Mouse (Mus musculus) Muller cell, postnatal 12 days (primary cell): ENCODE measurements around the gene Epx.

Experiments
- DNase-seq: peaks from one replicate; pipeline ENCODE4 v3.0.0-alpha.2; 2015; ENCODE audit errors: inconsistent ontology term

Epx gene

DNA sequence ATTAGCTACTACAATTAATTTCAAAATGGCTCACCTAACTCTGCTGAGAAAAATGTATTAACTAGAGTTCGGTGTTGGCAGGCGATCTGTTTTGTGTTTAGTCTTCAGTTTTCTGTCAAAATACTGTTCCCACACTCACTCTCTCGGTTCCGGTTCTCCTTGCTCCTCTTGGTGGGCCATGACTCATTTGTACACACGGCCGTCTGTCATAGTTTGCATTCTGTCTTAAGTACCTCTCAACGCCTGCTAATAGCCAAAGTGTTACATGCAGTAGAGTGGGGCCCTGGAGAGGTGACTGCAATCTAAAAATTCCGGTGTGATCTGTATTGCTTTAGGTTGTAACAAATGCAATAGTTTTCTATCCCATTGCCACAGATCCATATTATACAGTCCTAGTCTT lies 34.7 kb downstream of the Epx start:
- no peak for DNase-seq

DNA sequence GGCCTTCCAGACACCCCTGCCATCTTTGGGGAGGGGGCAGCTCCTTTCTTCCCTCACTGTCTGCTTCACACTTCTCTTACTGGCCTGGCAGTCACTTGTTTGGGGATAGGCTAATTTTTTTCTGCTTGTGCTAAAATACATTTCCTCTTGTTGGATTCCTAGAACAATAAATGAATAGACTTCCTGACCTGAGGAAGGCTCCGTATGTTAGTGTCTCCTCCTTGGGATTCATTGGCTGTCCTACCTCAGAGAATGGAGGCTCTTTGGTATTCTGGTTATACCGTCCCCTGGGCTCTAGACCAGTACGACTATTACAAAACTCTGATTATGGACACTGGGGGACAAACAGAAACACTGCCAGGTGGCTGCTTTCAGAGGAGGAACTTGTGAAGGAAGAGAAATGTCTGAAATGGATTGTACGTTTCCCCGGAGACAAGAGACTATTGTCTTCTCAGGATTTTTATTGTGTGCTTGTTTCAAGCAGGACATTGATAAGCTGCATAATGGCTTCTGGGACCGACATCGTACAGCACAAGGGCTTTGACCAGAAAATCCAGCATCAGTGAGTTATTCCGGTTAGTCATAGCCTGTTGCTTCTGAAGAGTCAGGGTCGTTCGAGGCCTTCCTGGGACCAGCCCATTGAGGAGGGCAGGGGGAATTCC lies 47.0 kb downstream of the Epx start, which contains the start of gene Lpo:
Lpo (minus strand) TSS at position 51 of the 662 bp plus-strand sequence.
- DNase-seq: no peak

DNA sequence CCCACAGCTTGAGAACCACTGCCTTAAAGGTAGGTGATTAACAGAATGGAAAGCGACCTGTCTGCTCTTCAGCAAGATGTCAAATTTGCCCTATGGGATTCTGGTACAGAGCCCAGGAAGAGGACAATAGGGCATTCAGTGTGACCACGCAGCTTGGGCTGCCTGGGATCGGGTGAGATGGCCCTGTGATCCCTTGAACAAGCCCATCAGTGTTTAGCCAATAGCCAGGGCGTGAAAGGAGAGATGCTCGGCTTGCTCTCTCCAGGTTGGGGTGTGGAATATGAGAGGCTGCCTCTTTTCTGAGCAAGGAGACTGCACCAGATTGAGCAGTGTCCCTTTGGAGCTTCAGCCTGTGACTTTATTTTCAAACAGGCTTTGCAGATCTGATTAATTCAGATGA lies 53.8 kb downstream of the Epx start:
- DNase-seq: peak; percentile 25

DNA sequence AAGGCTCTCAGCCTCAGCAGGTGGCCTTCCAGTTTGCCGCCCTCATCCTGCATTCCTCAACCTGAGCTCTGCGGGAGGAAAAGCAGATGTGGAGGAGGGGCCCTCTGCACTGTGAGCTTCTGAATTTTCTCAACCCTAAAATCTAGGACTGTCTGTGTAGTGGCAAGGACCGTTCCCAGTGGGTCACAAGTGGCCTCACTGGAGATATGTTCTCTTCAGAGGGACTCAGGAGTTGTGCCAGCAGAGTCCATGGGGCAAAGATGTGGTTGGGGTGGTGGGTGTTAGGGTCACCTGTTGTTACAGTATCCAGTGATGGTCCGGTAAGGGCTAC lies 57.9 kb downstream of the Epx start:
- no peak for DNase-seq

DNA sequence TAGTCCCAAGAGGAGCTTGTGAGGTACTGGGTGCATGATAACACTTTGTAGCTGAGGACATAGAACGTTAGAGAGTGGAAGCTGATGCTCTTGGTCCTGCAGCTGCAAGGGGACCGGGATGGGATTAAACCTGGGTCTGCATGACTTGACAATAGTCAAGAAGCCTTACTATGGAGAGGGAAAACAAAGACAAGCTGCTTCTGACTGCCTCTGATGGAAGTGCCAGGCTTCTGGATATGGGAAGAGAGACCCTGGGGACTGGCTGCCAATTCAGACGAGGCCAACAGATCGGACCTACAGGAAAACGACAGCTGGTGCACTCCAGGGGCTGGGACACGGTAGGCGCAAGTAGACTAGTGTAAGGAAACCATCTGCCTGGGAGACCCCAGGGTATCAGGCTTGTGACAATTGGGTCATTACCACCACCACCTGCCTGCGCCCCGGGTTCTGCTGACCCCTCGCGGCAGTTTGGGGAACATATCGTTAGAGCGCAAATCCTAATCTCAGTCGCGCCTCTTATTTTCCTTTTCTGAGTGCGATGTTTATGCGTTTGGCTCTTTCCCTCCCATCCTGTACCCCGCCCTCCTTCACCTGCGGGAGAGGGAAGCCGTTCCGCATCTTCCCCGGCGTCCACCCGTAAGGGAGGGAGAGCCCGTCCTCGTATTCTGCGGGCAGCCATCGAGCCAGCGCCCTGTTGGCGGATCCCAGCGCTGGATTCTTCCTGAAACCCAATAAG lies 58.5 kb downstream of the Epx start:
- DNase-seq: peak; percentile 37

DNA sequence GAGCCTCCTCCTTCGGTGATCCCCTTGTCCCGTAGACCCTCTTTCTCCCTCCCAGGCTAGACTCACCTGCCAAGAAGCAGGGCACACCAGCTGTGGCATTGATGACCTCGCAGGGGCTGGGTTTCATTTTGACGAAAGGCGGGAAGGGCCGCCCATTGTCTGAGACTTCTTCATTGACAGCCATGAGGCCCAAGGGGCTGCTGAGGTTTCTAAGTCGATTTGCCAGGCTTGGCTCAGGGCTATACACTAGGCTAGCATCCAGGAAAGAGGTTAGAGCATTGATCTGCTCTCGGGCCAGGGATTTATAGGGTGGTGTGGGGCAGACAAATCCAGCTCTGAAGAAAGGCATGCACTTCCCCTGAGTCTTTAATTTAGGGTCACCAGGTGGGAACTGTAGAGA lies 60.5 kb downstream of the Epx start:
- DNase-seq: no peak
